Mouse (Mus musculus): ENCODE results near the gene Cdc42bpb.

DNA sequence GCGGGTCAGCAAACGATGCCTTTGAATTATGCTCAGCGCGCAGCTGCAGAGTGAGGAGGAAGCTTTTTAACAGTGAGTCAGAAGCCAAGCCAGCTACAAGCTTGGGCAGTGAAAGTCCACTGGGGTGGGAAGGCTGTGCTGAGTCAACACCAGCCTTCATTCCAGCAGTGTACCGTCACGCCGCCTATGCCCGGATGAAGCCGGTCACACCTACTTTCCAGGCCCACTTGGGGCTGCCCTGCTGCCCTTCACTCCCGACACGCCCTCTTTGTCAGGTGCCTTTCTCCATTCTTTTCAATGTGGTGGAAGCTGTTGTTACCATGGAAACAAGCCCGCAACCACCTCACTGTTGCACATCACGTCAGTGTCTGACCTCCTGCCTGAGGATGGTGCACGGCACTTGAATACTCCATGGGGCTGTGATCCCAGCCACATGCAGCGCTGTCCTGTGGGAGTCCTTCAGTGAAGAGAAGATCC is 24.0 kb downstream of the Cdc42bpb start:
- TF ChIP-seq CTCF (IDR thresholded peaks at IDR 0.05; ENCODE audit: control insufficient read depth, insufficient read depth, insufficient read length): no peak
- TF ChIP-seq CEBPB (IDR thresholded peaks at IDR 0.05; ENCODE audit: low read depth): no peak
- no peak for TF ChIP-seq MAX (IDR thresholded peaks at IDR 0.05)
- no peak for TF ChIP-seq MYOG (IDR thresholded peaks at IDR 0.05; ENCODE audit: control insufficient read depth, extremely low read depth, insufficient read length)

Data from C2C12 (cell line).